Comparison of ENCODE assay signal across 40 mouse cellular contexts in the genomic region with DNA sequence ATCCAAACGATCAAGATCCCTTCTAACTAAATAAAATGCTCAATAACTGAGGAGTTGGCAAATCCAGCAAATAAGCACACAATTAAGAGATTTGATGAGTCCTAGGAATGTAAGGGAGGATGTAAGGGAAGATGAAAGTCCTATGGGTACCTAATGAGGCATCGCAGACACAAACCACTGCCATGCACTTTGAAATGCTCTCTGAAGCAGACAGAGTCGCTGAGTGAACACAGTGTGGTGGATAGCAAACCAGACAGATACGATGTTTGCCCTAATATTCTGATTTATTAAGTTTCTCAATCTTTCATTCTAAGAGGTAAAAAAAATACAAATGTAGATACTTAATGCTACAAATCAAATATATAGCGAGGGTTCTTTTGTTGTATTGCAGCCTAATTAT. TPM values are rescaled to one million over a fixed set of nuclear protein-coding genes. Genes with fewer than 3 reads are reported as not detected.
"Had no signal": no experiment of that assay in that cellular context is flagged by ENCODE, and none has a peak within 500 bp of the region (broad histone marks: within the 10 kb centered on the region; RNA-seq: fewer than 3 reads in every experiment).

No protein-coding gene starts in this region.

- DNase-seq: gastrocnemius, postnatal 14 days; gastrocnemius, postnatal 36 days; heart, adult 11 months; heart, adult 2 months; heart, postnatal 14 days; heart, postnatal 36 days; kidney, adult 11 months; kidney, adult 8-10 months; kidney, postnatal 10 days; kidney, postnatal 36 days; layer of hippocampus, adult 9-11 months; layer of hippocampus, postnatal 36 days; liver; liver, embryonic 13.5 days had no signal

- H3K27me3 ChIP-seq: heart, embryonic 13.5 days; heart, embryonic 15.5 days; hindbrain, embryonic 13.5 days; hindbrain, embryonic 15.5 days; limb, embryonic 12.5 days; liver, embryonic 13.5 days had no signal

- ATAC-seq: hindbrain, postnatal 0 days; intestine, embryonic 16.5 days had no signal

- H3K4me2 ChIP-seq: heart, embryonic 11.5 days; heart, embryonic 13.5 days; heart, embryonic 15.5 days; hindbrain, embryonic 13.5 days; hindbrain, embryonic 15.5 days; limb, embryonic 12.5 days; liver, embryonic 11.5 days; liver, embryonic 13.5 days had no signal

- H3K36me3 ChIP-seq: heart, embryonic 13.5 days; heart, embryonic 15.5 days; hindbrain, embryonic 13.5 days; hindbrain, embryonic 15.5 days; limb, embryonic 10.5 days; limb, embryonic 12.5 days; liver, embryonic 13.5 days had no signal

- H3K9ac ChIP-seq: heart, embryonic 13.5 days; heart, embryonic 15.5 days; hindbrain, embryonic 13.5 days; hindbrain, embryonic 15.5 days; limb, embryonic 12.5 days; liver, embryonic 13.5 days had no signal

- H3K4me3 ChIP-seq: heart, adult 2 months; heart, embryonic 13.5 days; heart, embryonic 15.5 days; hindbrain, embryonic 13.5 days; hindbrain, embryonic 15.5 days; limb, embryonic 10.5 days; limb, embryonic 12.5 days; liver, embryonic 13.5 days had no signal

- H3K4me1 ChIP-seq: heart, embryonic 13.5 days; heart, embryonic 15.5 days; hindbrain, embryonic 15.5 days; limb, embryonic 10.5 days; limb, embryonic 12.5 days; liver, embryonic 13.5 days had no signal

- H3K9me3 ChIP-seq: heart, embryonic 13.5 days; heart, embryonic 15.5 days; hindbrain, embryonic 13.5 days; hindbrain, embryonic 15.5 days; limb, embryonic 10.5 days; limb, embryonic 12.5 days; liver, embryonic 13.5 days had no signal

- H3K27ac ChIP-seq: heart, adult 2 months; heart, embryonic 13.5 days; heart, embryonic 15.5 days; hindbrain, embryonic 13.5 days; hindbrain, embryonic 15.5 days; hindbrain, postnatal 0 days; limb, embryonic 10.5 days; limb, embryonic 12.5 days; liver, embryonic 13.5 days had no signal

RNA-seq across cellular contexts. Expression of gene 4931408C20Rik, which starts 51.2 kb away (rescaled TPM):
- total RNA-seq: gastrocnemius, adult 18-20 months; gastrocnemius, adult 8-10 months; gastrocnemius, postnatal 14 days; gastrocnemius, postnatal 36 days; heart, adult 2 months; heart, postnatal 14 days; heart, postnatal 36 days; hematopoietic stem cell, adult 5-6 weeks; hindbrain, postnatal 0 days; layer of hippocampus, adult 18-20 months; layer of hippocampus, adult 8-10 months; layer of hippocampus, postnatal 14 days; layer of hippocampus, postnatal 36 days; left cerebral cortex, adult 18-20 months; left cerebral cortex, adult 8-10 months; left cerebral cortex, postnatal 36 days had no signal
- polyA plus RNA-seq: gonadal fat pad, adult 2 months; heart, embryonic 11.5 days; heart, embryonic 13.5 days; heart, embryonic 15.5 days; heart, postnatal 0 days; hindbrain, embryonic 11.5 days; hindbrain, embryonic 13.5 days; hindbrain, embryonic 15.5 days; hindbrain, postnatal 0 days; intestine, embryonic 14.5 days; intestine, embryonic 16.5 days; kidney, embryonic 14.5 days; large intestine, adult 2 months; limb, embryonic 10.5 days; limb, embryonic 12.5 days; limb, embryonic 14.5 days; liver, embryonic 11.5 days; liver, embryonic 13.5 days had no signal
